Mouse (Mus musculus) CH12.LX (cell line): ENCODE measurements around the gene Dnah3. TPM values are rescaled to one million over a fixed set of nuclear protein-coding genes. Genes with fewer than 3 reads are reported as not detected.

Source experiments
- DNase-seq: peaks from one replicate; pipeline ENCODE4 v3.0.0-alpha.2; 2013; ENCODE audit errors: extremely low read depth
- H3K27ac ChIP-seq: 2 replicates; pipeline ENCODE4 v1.5.1; 2012; ENCODE audit warnings: low read depth, mild to moderate bottlenecking, control low read depth, moderate library complexity; ENCODE audit not compliant: insufficient read depth
- H3K27me3 ChIP-seq: replicated peaks from 2 replicates; pipeline ENCODE3; 2012; ENCODE audit warnings: inconsistent platforms
- H3K36me3 ChIP-seq, 2 experiments: replicated peaks in 1 of 2; 2 replicates each; pipeline versions ENCODE3 to v1.6.1; 2012; ENCODE audit warnings: inconsistent platforms in 1 of 2, low read length in 1 of 2, mild to moderate bottlenecking in 1 of 2, mixed read lengths in 1 of 2, moderate library complexity in 1 of 2; ENCODE audit not compliant: control insufficient read depth in 1 of 2, insufficient read depth in 1 of 2
- H3K4me1 ChIP-seq, 2 experiments: 2 replicates each; pipeline ENCODE4 v1.6.1; 2012; ENCODE audit warnings: inconsistent platforms in 1 of 2, moderate library complexity in 1 of 2; ENCODE audit not compliant: insufficient read depth in 2 of 2, control insufficient read depth in 1 of 2
- H3K4me2 ChIP-seq: 2 replicates; pipeline ENCODE4 v1.6.1; 2012; ENCODE audit warnings: low read depth, mild to moderate bottlenecking, control low read depth; ENCODE audit not compliant: poor library complexity, insufficient read depth, severe bottlenecking
- H3K4me3 ChIP-seq, 3 experiments: fragments of 150-350 bp in 1 of 3; sonication (generic) in 1 of 3; replicated peaks in 1 of 3; 2 replicates each; pipeline versions ENCODE3 to v1.5.1; 2011 to 2012; ENCODE audit warnings: low read depth in 2 of 3, low read length in 2 of 3, mild to moderate bottlenecking in 2 of 3, moderate library complexity in 2 of 3, control low read depth in 1 of 3, improper control_type of control experiment in 1 of 3, inconsistent platforms in 1 of 3, mixed read lengths in 1 of 3; ENCODE audit not compliant: poor library complexity in 1 of 3
- H3K79me2 ChIP-seq: replicated peaks from 2 replicates; pipeline ENCODE4 v1.6.1; 2012; ENCODE audit warnings: mild to moderate bottlenecking, moderate library complexity; ENCODE audit not compliant: control insufficient read depth, poor library complexity, insufficient read depth, severe bottlenecking; ENCODE audit errors: extremely low read depth
- H3K9ac ChIP-seq: 2 replicates; pipeline ENCODE4 v1.6.1; 2012; ENCODE audit warnings: low read depth, mild to moderate bottlenecking, control low read depth, moderate library complexity; ENCODE audit not compliant: insufficient read depth
- H3K9me3 ChIP-seq: replicated peaks from 2 replicates; pipeline ENCODE3; 2012; ENCODE audit warnings: low read length, inconsistent platforms, mixed read lengths
- BHLHE40 ChIP-seq: IDR thresholded peaks from 2 replicates; pipeline ENCODE4 v1.6.1; 2011; ENCODE audit warnings: mild to moderate bottlenecking, low read depth, low read length, improper control_type of control experiment
- CHD1 ChIP-seq: IDR thresholded peaks from 2 replicates; pipeline ENCODE4 v1.6.1; 2012; ENCODE audit warnings: low read depth, low read length, improper control_type of control experiment, inconsistent platforms
- CHD2 ChIP-seq: IDR thresholded peaks from 2 replicates; pipeline ENCODE4 v1.6.1; 2011; ENCODE audit warnings: low read length, improper control_type of control experiment
- CTCF ChIP-seq, 2 experiments: IDR thresholded peaks in 1 of 2; conservative IDR thresholded peaks in 1 of 2; 2 replicates each; pipeline ENCODE4 v1.5.1; 2011 to 2012; ENCODE audit warnings: low read depth in 2 of 2, low read length in 2 of 2, improper control_type of control experiment in 1 of 2, inconsistent platforms in 1 of 2, mild to moderate bottlenecking in 1 of 2, moderate library complexity in 1 of 2
- E2F4 ChIP-seq: IDR thresholded peaks from 2 replicates; pipeline ENCODE4 v1.6.1; 2011; ENCODE audit warnings: low read depth, low read length, improper control_type of control experiment; ENCODE audit not compliant: insufficient replicate concordance
- ELF1 ChIP-seq: IDR thresholded peaks from 2 replicates; pipeline ENCODE4 v1.6.1; 2014; ENCODE audit warnings: low read depth, mild to moderate bottlenecking, inconsistent platforms, low read length, improper control_type of control experiment
- EP300 ChIP-seq: IDR thresholded peaks from 2 replicates; pipeline ENCODE4 v1.6.1; 2011; ENCODE audit warnings: low read length, improper control_type of control experiment
- ETS1 ChIP-seq: conservative IDR thresholded peaks from 2 replicates; pipeline ENCODE4 v1.6.1; 2012; ENCODE audit warnings: low read depth, mild to moderate bottlenecking, inconsistent platforms, low read length, improper control_type of control experiment, moderate library complexity
- GABPA ChIP-seq: IDR thresholded peaks from 2 replicates; pipeline ENCODE4 v1.6.1; 2012; ENCODE audit warnings: low read depth, low read length, improper control_type of control experiment, inconsistent platforms; ENCODE audit not compliant: insufficient replicate concordance
- HCFC1 ChIP-seq: IDR thresholded peaks from 2 replicates; pipeline ENCODE4 v1.6.1; 2012; ENCODE audit warnings: low read depth, mild to moderate bottlenecking, inconsistent platforms, low read length, improper control_type of control experiment
- IRF4 ChIP-seq: IDR thresholded peaks from 2 replicates; pipeline ENCODE4 v1.6.1; 2014; ENCODE audit warnings: low read depth, mild to moderate bottlenecking, inconsistent platforms, low read length, improper control_type of control experiment
- JUN ChIP-seq: IDR thresholded peaks from 2 replicates; pipeline ENCODE4 v1.6.1; 2011; ENCODE audit warnings: low read depth, mild to moderate bottlenecking, low read length, improper control_type of control experiment, moderate library complexity; ENCODE audit not compliant: insufficient read depth
- JUND ChIP-seq: conservative IDR thresholded peaks from 2 replicates; pipeline ENCODE4 v1.6.1; 2011; ENCODE audit warnings: low read depth, low read length, improper control_type of control experiment
- KAT2A ChIP-seq: IDR thresholded peaks from 2 replicates; pipeline ENCODE4 v1.6.1; 2012; ENCODE audit warnings: low read length, improper control_type of control experiment, inconsistent platforms; ENCODE audit not compliant: insufficient replicate concordance
- MAFK ChIP-seq: IDR thresholded peaks from 2 replicates; pipeline ENCODE4 v1.6.1; 2011; ENCODE audit warnings: low read length, improper control_type of control experiment; ENCODE audit not compliant: insufficient replicate concordance
- MAX ChIP-seq: IDR thresholded peaks from 2 replicates; pipeline ENCODE4 v1.6.1; 2011; ENCODE audit warnings: low read length, improper control_type of control experiment
- MAZ ChIP-seq: IDR thresholded peaks from 2 replicates; pipeline ENCODE4 v1.6.1; 2012; ENCODE audit warnings: low read depth, mild to moderate bottlenecking, inconsistent platforms, low read length, improper control_type of control experiment, moderate library complexity
- MEF2A ChIP-seq: IDR thresholded peaks from 2 replicates; pipeline ENCODE4 v1.6.1; 2014; ENCODE audit warnings: low read depth, mild to moderate bottlenecking, inconsistent platforms, low read length, improper control_type of control experiment, borderline replicate concordance
- MXI1 ChIP-seq: IDR thresholded peaks from 2 replicates; pipeline ENCODE4 v1.6.1; 2011; ENCODE audit warnings: mild to moderate bottlenecking, low read depth, low read length, improper control_type of control experiment
- MYC ChIP-seq: IDR thresholded peaks from 2 replicates; pipeline ENCODE4 v1.6.1; 2011; ENCODE audit warnings: low read depth, mild to moderate bottlenecking, improper control_type of control experiment, low read length
- NELFE ChIP-seq: IDR thresholded peaks from 2 replicates; pipeline ENCODE4 v1.6.1; 2011; ENCODE audit warnings: low read depth, low read length, improper control_type of control experiment
- NRF1 ChIP-seq: IDR thresholded peaks from 2 replicates; pipeline ENCODE4 v1.6.1; 2014; ENCODE audit warnings: low read depth, mild to moderate bottlenecking, inconsistent platforms, low read length, improper control_type of control experiment, moderate library complexity
- PAX5 ChIP-seq: IDR thresholded peaks from 2 replicates; pipeline ENCODE4 v1.6.1; 2012; ENCODE audit warnings: low read length, inconsistent platforms, mixed read lengths
- POLR2A ChIP-seq: IDR thresholded peaks from 2 replicates; pipeline ENCODE4 v1.6.1; 2011; ENCODE audit warnings: low read depth, mild to moderate bottlenecking, improper control_type of control experiment, low read length
- POLR2AphosphoS2 ChIP-seq: IDR thresholded peaks from 2 replicates; pipeline ENCODE4 v1.6.1; 2011; ENCODE audit warnings: low read depth, low read length, improper control_type of control experiment
- RAD21 ChIP-seq: IDR thresholded peaks from 2 replicates; pipeline ENCODE4 v1.6.1; 2011; ENCODE audit warnings: low read depth, mild to moderate bottlenecking, low read length, improper control_type of control experiment, moderate library complexity
- RCOR1 ChIP-seq: conservative IDR thresholded peaks from 2 replicates; pipeline ENCODE4 v1.6.1; 2012; ENCODE audit warnings: low read depth, mild to moderate bottlenecking, inconsistent platforms, low read length, improper control_type of control experiment
- SIN3A ChIP-seq: IDR thresholded peaks from 2 replicates; pipeline ENCODE4 v1.6.1; 2012; ENCODE audit warnings: low read length, improper control_type of control experiment, inconsistent platforms
- SMC3 ChIP-seq: IDR thresholded peaks from 2 replicates; pipeline ENCODE4 v1.6.1; 2011; ENCODE audit warnings: low read depth, low read length, improper control_type of control experiment
- TBP ChIP-seq: conservative IDR thresholded peaks from 2 replicates; pipeline ENCODE4 v1.6.1; 2011; ENCODE audit warnings: low read depth, low read length, improper control_type of control experiment
- TCF12 ChIP-seq: IDR thresholded peaks from 2 replicates; pipeline ENCODE4 v1.6.1; 2014; ENCODE audit warnings: low read depth, mild to moderate bottlenecking, inconsistent platforms, low read length, improper control_type of control experiment
- UBTF ChIP-seq: IDR thresholded peaks from 2 replicates; pipeline ENCODE4 v1.6.1; 2012; ENCODE audit warnings: low read depth, mild to moderate bottlenecking, inconsistent platforms, low read length, improper control_type of control experiment, moderate library complexity
- USF1 ChIP-seq: IDR thresholded peaks from 2 replicates; pipeline ENCODE4 v1.6.1; 2014; ENCODE audit warnings: low read depth, mild to moderate bottlenecking, inconsistent platforms, low read length, improper control_type of control experiment
- USF2 ChIP-seq: conservative IDR thresholded peaks from 2 replicates; pipeline ENCODE4 v1.6.1; 2011; ENCODE audit warnings: low read depth, low read length, improper control_type of control experiment
- ZC3H11A ChIP-seq: IDR thresholded peaks from 2 replicates; pipeline ENCODE4 v1.6.1; 2012; ENCODE audit warnings: low read depth, mild to moderate bottlenecking, inconsistent platforms, low read length, improper control_type of control experiment
- ZKSCAN1 ChIP-seq: IDR thresholded peaks from 2 replicates; pipeline ENCODE4 v1.6.1; 2012; ENCODE audit warnings: low read depth, inconsistent platforms, low read length, improper control_type of control experiment, borderline replicate concordance
- ZMIZ1 ChIP-seq: IDR thresholded peaks from 2 replicates; pipeline ENCODE4 v1.6.1; 2012; ENCODE audit warnings: low read depth, mild to moderate bottlenecking, inconsistent platforms, low read length, improper control_type of control experiment
- ZNF384 ChIP-seq: IDR thresholded peaks from 2 replicates; pipeline ENCODE4 v1.6.1; 2012; ENCODE audit warnings: low read depth, low read length, improper control_type of control experiment, inconsistent platforms
- dilution Hi-C: fragments of 300-500 bp; cut with MboI; formaldehyde crosslinking; loops from 2 replicates; pipeline ENCODE4 v1.14.3; 2020; ENCODE audit warnings: low sequenced_read_pairs; ENCODE audit not compliant: extremely low pct_unique_long_range_greater_than_20kb, extremely low pct_ligation_motif_present
- in situ Hi-C: fragments of 300-500 bp; cut with MboI; formaldehyde crosslinking; loops from 3 replicates; pipeline ENCODE4 v1.14.3; 2019; ENCODE audit warnings: low sequenced_read_pairs, low pct_ligation_motif_present, low pct_unique_long_range_greater_than_20kb, mixed read lengths
- polyA plus RNA-seq: library from polyadenylated mRNA; unstranded; fragments of >175 nt; gene quantifications from 2 replicates; pipeline ENCODE4 v1.2.1, GENCODE M21; 2012; ENCODE audit warnings: low read depth; ENCODE audit not compliant: insufficient read length
- total RNA-seq, 2 experiments: library from RNA; depleted of rRNA; stranded (reverse); fragments of 300-350 nt in 1 of 2; fragments of >200 nt in 1 of 2; gene quantifications; 2 replicates each; pipeline ENCODE4 v1.2.3; 2012 to 2014

Dnah3 gene
- total and polyA plus RNA-seq, 3 experiments: not detected

DNA sequence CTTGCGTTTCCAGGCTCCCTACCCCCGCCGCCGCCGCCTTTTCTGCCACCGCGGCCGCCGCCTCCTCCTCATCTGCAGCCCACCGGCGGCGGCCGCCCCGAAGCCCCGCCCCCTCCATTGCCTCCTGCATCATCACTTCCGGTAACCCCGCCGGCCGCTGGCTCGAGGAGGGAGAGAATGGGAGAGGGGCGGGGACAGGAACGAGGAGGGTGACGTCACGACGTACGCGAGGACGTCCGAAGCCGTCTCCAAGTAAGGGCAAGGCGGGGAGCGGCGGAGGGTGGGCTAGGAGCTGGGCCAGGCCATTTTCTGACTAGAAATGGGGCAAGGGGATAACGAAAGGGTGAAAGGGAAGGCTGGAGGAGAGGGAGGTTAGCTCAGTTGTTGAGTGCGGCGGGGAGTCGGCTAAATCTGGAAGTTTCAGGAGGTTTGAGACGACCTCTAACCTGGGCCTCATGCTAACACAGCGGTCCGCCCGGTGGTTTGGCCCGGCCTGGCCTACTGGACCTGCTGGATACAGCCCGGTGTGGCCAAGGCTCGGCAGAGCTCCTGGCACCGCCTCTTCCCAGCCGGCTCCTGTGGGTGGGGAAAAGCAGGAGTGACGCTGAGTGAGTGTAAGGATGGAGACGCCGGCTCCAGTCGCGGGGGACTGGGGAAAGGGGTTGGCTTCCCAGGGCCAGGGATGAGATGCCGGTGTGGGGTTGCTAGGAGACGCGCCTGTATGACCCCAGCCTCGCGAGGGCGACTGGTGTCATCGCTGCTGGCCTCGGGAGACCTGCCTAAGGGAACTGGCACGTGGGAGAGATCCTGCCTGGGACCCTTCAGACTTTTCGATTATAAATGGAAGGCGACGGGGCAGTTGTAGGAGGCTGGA, 199.2 kb downstream of the Dnah3 start, which contains the start of the genes Lyrm1 and Dcun1d3:
Gene Lyrm1 (plus strand): TSS at position 223 of the 874 bp plus-strand sequence.
Gene Dcun1d3 (minus strand): TSS at position 660 of the 874 bp plus-strand sequence.
- no peak for TF ChIP-seq MYC
- TF ChIP-seq BHLHE40: peak; percentile 61
- no peak for TF ChIP-seq ZC3H11A
- TF ChIP-seq CHD1: peak; percentile 95
- TF ChIP-seq MAFK: no peak
- TF ChIP-seq ELF1: peak; percentile 87
- peak; percentile 76 for TF ChIP-seq SIN3A
- peak; percentile 83 for TF ChIP-seq MAZ
- TF ChIP-seq EP300: no peak
- TF ChIP-seq KAT2A: peak; percentile 76; the same call in 1 of the 2 replicates
- TF ChIP-seq UBTF: no peak
- TF ChIP-seq POLR2AphosphoS2: 0 out of 2 replicates have a peak, but pooled peaks have one; percentile 44
- TF ChIP-seq HCFC1: peak; percentile 86
- no peak for TF ChIP-seq RAD21
- TF ChIP-seq ETS1: peak; percentile 47; the same call in 1 of the 2 replicates
- peak; percentile 57; the same call in 1 of the 2 replicates for TF ChIP-seq TCF12
- TF ChIP-seq USF2: no peak
- TF ChIP-seq JUND: no peak
- no peak for TF ChIP-seq IRF4
- TF ChIP-seq E2F4: no peak
- 0 out of 2 replicates have a peak, but pooled peaks have one; percentile 12 for TF ChIP-seq TBP
- TF ChIP-seq MAX: no peak; the same call in 1 of the 2 replicates
- TF ChIP-seq SMC3: no peak
- TF ChIP-seq MEF2A: peak; percentile 58; the same call in 1 of the 2 replicates
- no peak; the same call in 1 of the 2 replicates for TF ChIP-seq RCOR1
- TF ChIP-seq POLR2A: peak; percentile 73
- no peak for TF ChIP-seq ZNF384
- peak; percentile 62 for TF ChIP-seq CHD2
- no peak for TF ChIP-seq CTCF (conservative IDR thresholded peaks at IDR 0.05 in 1 of 2, IDR thresholded peaks at IDR 0.05 in 1 of 2; ENCODE audit: low read depth in 2 of 2, low read length in 2 of 2)
- no peak for TF ChIP-seq ZKSCAN1
- no peak for TF ChIP-seq ZMIZ1
- no peak for TF ChIP-seq USF1
- no peak; the same call in 1 of the 2 replicates for TF ChIP-seq GABPA
- TF ChIP-seq NELFE: peak; percentile 88
- peak; percentile 81 for TF ChIP-seq MXI1
- peak; percentile 30; the same call in 1 of the 2 replicates for TF ChIP-seq NRF1
- TF ChIP-seq JUN: no peak
- no peak for TF ChIP-seq PAX5
- TF ChIP-seq, all 38 proteins: peak for 17
- Histone ChIP-seq H3K79me2 (no peaks in the 10 kb centered on the region; the same call in 1 of the 2 replicates), H3K4me2 (peak within 1 kb of the TSS; percentile 73), H3K36me3 (peaks cover 0 to 7% of the 10 kb centered on the region in 2 experiments), H3K9me3 (no peaks in the 10 kb centered on the region), H3K4me1 (peaks cover 2 to 37% of the 10 kb centered on the region in 2 experiments; a peak in 3 of 4 replicates), H3K27me3 (no peaks in the 10 kb centered on the region), H3K27ac (peak within 1 kb of the TSS; percentile 21), H3K4me3 (peak within 1 kb of the TSS; percentile 81 to 88 (median 86)), H3K9ac (peak within 1 kb of the TSS; percentile 73)
- dilution Hi-C loops: no loop called here
- in situ Hi-C loops: no loop called here
- DNase-seq: peak; percentile 97
